Mouse (Mus musculus) liver, embryonic 12.5 days (tissue): ENCODE data around the gene Hbs1l. TPM values are rescaled to one million over a fixed set of nuclear protein-coding genes. Genes with fewer than 3 reads are reported as not detected.

Experiments
- ATAC-seq: fragments of 200-750 bp; cut with Nextera tagmentation; 2 replicates; pipeline ENCODE4 v1.8.0; 2017; ENCODE audit warnings: moderate number of reproducible peaks, mild to moderate bottlenecking, moderate library complexity
- H3K27ac ChIP-seq: fragments of 300-500 bp; sonication (generic); 2 replicates; pipeline ENCODE4 v1.5.1; 2016; ENCODE audit warnings: mild to moderate bottlenecking
- H3K27me3 ChIP-seq: fragments of 300-500 bp; sonication (generic); replicated peaks from 2 replicates; pipeline ENCODE4 v1.6.1; 2016; ENCODE audit warnings: mild to moderate bottlenecking, moderate library complexity
- H3K36me3 ChIP-seq: fragments of 300-500 bp; sonication (generic); 2 replicates; pipeline ENCODE4 v1.6.1; 2016; ENCODE audit warnings: mild to moderate bottlenecking, moderate library complexity
- H3K4me1 ChIP-seq: fragments of 300-500 bp; sonication (generic); 2 replicates; pipeline ENCODE4 v1.6.1; 2016
- H3K4me2 ChIP-seq: fragments of 300-500 bp; sonication (generic); 2 replicates; pipeline ENCODE4 v1.6.1; 2016; ENCODE audit warnings: mild to moderate bottlenecking, moderate library complexity
- H3K4me3 ChIP-seq: fragments of 300-500 bp; sonication (generic); 2 replicates; pipeline ENCODE4 v1.5.1; 2016; ENCODE audit warnings: mild to moderate bottlenecking, moderate library complexity
- H3K9ac ChIP-seq: fragments of 300-500 bp; sonication (generic); 2 replicates; pipeline ENCODE4 v1.6.1; 2016; ENCODE audit warnings: mild to moderate bottlenecking, moderate library complexity
- H3K9me3 ChIP-seq: fragments of 300-500 bp; sonication (generic); replicated peaks from 2 replicates; pipeline ENCODE4 v1.6.1; 2016; ENCODE audit warnings: mild to moderate bottlenecking, moderate library complexity
- WGBS: fragments of 180-500 bp; shearing (Covaris S2); methylation state at CpG from one replicate; pipeline ENCODE4 v1.1.7; 2016; ENCODE audit not compliant: insufficient replicate concordance; 5-methylcytosine and 5-hydroxymethylcytosine counted together
- polyA plus RNA-seq: library from polyadenylated mRNA; unstranded; fragments of >200 nt; fragmentation: Nextera tagmentation; extraction: Ambion mirVana; gene quantifications from 2 replicates; pipeline ENCODE4 v1.2.1, GENCODE M21; 2016

The Hbs1l gene
- polyA plus RNA-seq, result 89.2 and 89.3 TPM in 2 replicates

- peak; percentile 98 for ATAC-seq
- WGBS, result under 1% methylated on average over 81 of the region's 81 CpGs
- no peaks in the 10 kb centered on the region for H3K9me3 ChIP-seq
- peak within 1 kb of the TSS; percentile 90 for H3K9ac ChIP-seq
- H3K36me3 ChIP-seq, result peaks cover 31% of the 10 kb centered on the region
- H3K27ac ChIP-seq, result peak within 1 kb of the TSS; percentile 81
- peaks cover 25% of the 10 kb centered on the region for H3K4me1 ChIP-seq
- peak within 1 kb of the TSS; percentile 95 for H3K4me3 ChIP-seq
- no peaks in the 10 kb centered on the region for H3K27me3 ChIP-seq
- peak within 1 kb of the TSS; percentile 77 for H3K4me2 ChIP-seq
Measured at GRCm38 (mm10) chr10:21295759-21296621, at the start of gene Hbs1l. Gene Hbs1l, plus strand, starts transcription at chr10:21295979.

GRCm38 (mm10) chr10:21248556-21248955 lies 47.2 kb upstream of the Hbs1l start:
- Histone ChIP-seq H3K27ac (no peak overlapping the region), H3K9ac (no peak overlapping the region), H3K9me3 (no peaks in the 10 kb centered on the region), H3K4me2 (no peak overlapping the region), H3K4me1 (peaks cover 40% of the 10 kb centered on the region), H3K27me3 (no peaks in the 10 kb centered on the region), H3K4me3 (no peak overlapping the region), H3K36me3 (no peaks in the 10 kb centered on the region)
- no peak for ATAC-seq
- 68% methylated on average over 4 of the region's 4 CpGs for WGBS

- WGBS, result 57% methylated on average over 15 of the region's 15 CpGs
- Histone ChIP-seq H3K9me3 (no peaks in the 10 kb centered on the region), H3K9ac (no peak overlapping the region), H3K4me2 (no peak overlapping the region), H3K4me3 (no peak overlapping the region), H3K4me1 (peaks cover 38% of the 10 kb centered on the region), H3K27me3 (no peaks in the 10 kb centered on the region), H3K36me3 (no peaks in the 10 kb centered on the region), H3K27ac (no peak overlapping the region)
- ATAC-seq, result no peak
Measured at GRCm38 (mm10) chr10:21251881-21252534, 43.8 kb upstream of the Hbs1l start.

GRCm38 (mm10) chr10:21252800-21253199 lies 43.0 kb upstream of the Hbs1l start:
- H3K4me1 ChIP-seq, result peaks cover 43% of the 10 kb centered on the region
- no peak for ATAC-seq

GRCm38 (mm10) chr10:21254266-21255140 lies 41.3 kb upstream of the Hbs1l start:
- no peaks in the 10 kb centered on the region for H3K36me3 ChIP-seq
- H3K9me3 ChIP-seq, result no peaks in the 10 kb centered on the region
- peak overlapping the region; percentile 18 for H3K27ac ChIP-seq
- ATAC-seq, result peak; percentile 61
- H3K4me3 ChIP-seq, result no peak overlapping the region
- peaks cover 55% of the 10 kb centered on the region for H3K4me1 ChIP-seq
- peak overlapping the region; percentile 2; the same call in 1 of the 2 replicates for H3K4me2 ChIP-seq
- H3K9ac ChIP-seq, result no peak overlapping the region
- WGBS, result 55% methylated on average over 12 of the region's 12 CpGs
- H3K27me3 ChIP-seq, result no peaks in the 10 kb centered on the region

More at GRCm38 (mm10) chr10:21252800-21253199, 43.0 kb upstream of the Hbs1l start:
- Histone ChIP-seq H3K36me3 (no peaks in the 10 kb centered on the region), H3K27ac (no peak overlapping the region), H3K9me3 (no peaks in the 10 kb centered on the region), H3K4me3 (no peak overlapping the region), H3K4me2 (no peak overlapping the region), H3K9ac (no peak overlapping the region; the same call in 1 of the 2 replicates), H3K27me3 (no peaks in the 10 kb centered on the region)
- 69% methylated on average over 4 of the region's 4 CpGs for WGBS

- no peak overlapping the region for H3K4me2 ChIP-seq
- H3K36me3 ChIP-seq, result no peaks in the 10 kb centered on the region
- 69% methylated on average over 5 of the region's 5 CpGs for WGBS
- no peak overlapping the region for H3K4me3 ChIP-seq
- no peak for ATAC-seq
- H3K27ac ChIP-seq, result no peak overlapping the region
- H3K4me1 ChIP-seq, result peaks cover 74% of the 10 kb centered on the region
- H3K9me3 ChIP-seq, result no peaks in the 10 kb centered on the region
- H3K27me3 ChIP-seq, result no peaks in the 10 kb centered on the region
- H3K9ac ChIP-seq, result no peak overlapping the region
Measured at GRCm38 (mm10) chr10:21257244-21257643, 38.5 kb upstream of the Hbs1l start.

GRCm38 (mm10) chr10:21259649-21260048 lies 36.1 kb upstream of the Hbs1l start:
- Histone ChIP-seq H3K4me2 (peak overlapping the region; percentile 12; the same call in 1 of the 2 replicates), H3K9ac (peak overlapping the region; percentile 52), H3K4me1 (peaks cover 56% of the 10 kb centered on the region), H3K4me3 (no peak overlapping the region), H3K36me3 (no peaks in the 10 kb centered on the region), H3K27me3 (no peaks in the 10 kb centered on the region), H3K27ac (peak overlapping the region; percentile 84), H3K9me3 (no peaks in the 10 kb centered on the region)
- peak; percentile 86 for ATAC-seq
- 27% methylated on average over 2 of the region's 2 CpGs for WGBS

- ATAC-seq, result no peak
- Histone ChIP-seq H3K4me2 (peak overlapping the region; percentile 34), H3K27ac (peak overlapping the region; percentile 68; the same call in 1 of the 2 replicates), H3K4me3 (no peak overlapping the region), H3K27me3 (no peaks in the 10 kb centered on the region), H3K4me1 (peaks cover 72% of the 10 kb centered on the region), H3K36me3 (no peaks in the 10 kb centered on the region), H3K9ac (no peak overlapping the region), H3K9me3 (no peaks in the 10 kb centered on the region)
- WGBS, result 53% methylated on average over 11 of the region's 11 CpGs
Measured at GRCm38 (mm10) chr10:21265188-21265587, 30.6 kb upstream of the Hbs1l start.

GRCm38 (mm10) chr10:21267452-21267851 lies 28.3 kb upstream of the Hbs1l start:
- 42% methylated on average over 2 of the region's 2 CpGs for WGBS
- H3K9me3 ChIP-seq, result no peaks in the 10 kb centered on the region
- peak overlapping the region; percentile 90 for H3K27ac ChIP-seq
- peak overlapping the region; percentile 53; the same call in 1 of the 2 replicates for H3K9ac ChIP-seq
- H3K4me1 ChIP-seq, result peaks cover 70% of the 10 kb centered on the region
- H3K27me3 ChIP-seq, result no peaks in the 10 kb centered on the region
- H3K36me3 ChIP-seq, result no peaks in the 10 kb centered on the region
- no peak overlapping the region for H3K4me2 ChIP-seq
- H3K4me3 ChIP-seq, result no peak overlapping the region
- no peak for ATAC-seq

GRCm38 (mm10) chr10:21268786-21269410 lies 26.9 kb upstream of the Hbs1l start:
- peak overlapping the region; percentile 43 for H3K4me2 ChIP-seq
- H3K4me1 ChIP-seq, result peaks cover 85% of the 10 kb centered on the region
- peak overlapping the region; percentile 27; the same call in 1 of the 2 replicates for H3K9ac ChIP-seq
- 26% methylated on average over 6 of the region's 6 CpGs for WGBS
- no peaks in the 10 kb centered on the region for H3K9me3 ChIP-seq
- no peaks in the 10 kb centered on the region for H3K27me3 ChIP-seq
- H3K27ac ChIP-seq, result peak overlapping the region; percentile 90
- H3K4me3 ChIP-seq, result no peak overlapping the region
- peak; percentile 97 for ATAC-seq
- H3K36me3 ChIP-seq, result no peaks in the 10 kb centered on the region

GRCm38 (mm10) chr10:21269920-21270319 lies 25.9 kb upstream of the Hbs1l start:
- Histone ChIP-seq H3K9ac (no peak overlapping the region), H3K9me3 (no peaks in the 10 kb centered on the region), H3K4me2 (no peak overlapping the region), H3K4me3 (no peak overlapping the region), H3K36me3 (no peaks in the 10 kb centered on the region), H3K27me3 (no peaks in the 10 kb centered on the region), H3K4me1 (peaks cover 83% of the 10 kb centered on the region), H3K27ac (peak overlapping the region; percentile 90)
- no peak for ATAC-seq
- WGBS, result 65% methylated on average over 2 of the region's 2 CpGs
